Mouse (Mus musculus) frontal cortex, adult 2 months (tissue): ENCODE data around the gene Syne1. TPM values are rescaled to one million over a fixed set of nuclear protein-coding genes. Genes with fewer than 3 reads are reported as not detected.

ENCODE experiments used
- DNase-seq, 2 experiments: peaks; one replicate each; pipeline ENCODE4 v3.0.0; 2022; ENCODE audit warnings: low spot score in 1 of 2; ENCODE audit errors: extremely low spot score in 1 of 2
- polyA plus RNA-seq: library from polyadenylated mRNA; depleted of rRNA; stranded (reverse); fragments of >200 nt; gene quantifications from 2 replicates; pipeline ENCODE4 v1.2.3, GENCODE M21; 2012; rRNA removed

The Syne1 gene
- 152 and 163 TPM in 2 replicates for polyA plus RNA-seq

- DNase-seq = no peak
Observed at GRCm38 (mm10) chr10:5551382-5551781, at the start of gene Syne1. Gene Syne1 (minus strand): TSS chr10:5551482.

GRCm38 (mm10) chr10:5600123-5600522, 48.8 kb upstream of the Syne1 start:
- peak; percentile 28 to 92 for DNase-seq

- no peak for DNase-seq
Observed at GRCm38 (mm10) chr10:5596559-5596958, 45.3 kb upstream of the Syne1 start.

GRCm38 (mm10) chr10:5594457-5594856, 43.2 kb upstream of the Syne1 start:
- no peak for DNase-seq

GRCm38 (mm10) chr10:5593464-5593863, 42.2 kb upstream of the Syne1 start, which contains the start of gene Myct1:
Gene Myct1 (plus strand): TSS chr10:5593775.
- DNase-seq = no peak

GRCm38 (mm10) chr10:5591996-5592395, 40.7 kb upstream of the Syne1 start:
- no peak for DNase-seq

GRCm38 (mm10) chr10:5591061-5591460, 39.8 kb upstream of the Syne1 start:
- DNase-seq = no peak

- DNase-seq = no peak
Observed at GRCm38 (mm10) chr10:5573328-5573727, 22.0 kb upstream of the Syne1 start.

GRCm38 (mm10) chr10:5571332-5571731, 20.1 kb upstream of the Syne1 start:
- no peak for DNase-seq

GRCm38 (mm10) chr10:5570059-5570458, 18.8 kb upstream of the Syne1 start:
- DNase-seq = no peak

- peak in 1 of 2 experiments; percentile 40 for DNase-seq
Observed at GRCm38 (mm10) chr10:5568991-5569390, 17.7 kb upstream of the Syne1 start.

- no peak for DNase-seq
Observed at GRCm38 (mm10) chr10:5561706-5562105, 10.4 kb upstream of the Syne1 start.

GRCm38 (mm10) chr10:5560526-5560925, 9.2 kb upstream of the Syne1 start:
- DNase-seq = no peak

- DNase-seq = no peak
Observed at GRCm38 (mm10) chr10:5558808-5559207, 7.5 kb upstream of the Syne1 start.

GRCm38 (mm10) chr10:5554941-5555340, 3.7 kb upstream of the Syne1 start:
- peak in 1 of 2 experiments; percentile 44 for DNase-seq

GRCm38 (mm10) chr10:5550168-5551021, 887 bp downstream of the Syne1 start:
- peak; percentile 26 to 72 for DNase-seq

- no peak for DNase-seq
Observed at GRCm38 (mm10) chr10:5549871-5550167, 1.5 kb downstream of the Syne1 start.

- no peak for DNase-seq
Observed at GRCm38 (mm10) chr10:5548651-5549050, 2.6 kb downstream of the Syne1 start.

GRCm38 (mm10) chr10:5547769-5548168, 3.5 kb downstream of the Syne1 start:
- DNase-seq = no peak

GRCm38 (mm10) chr10:5546428-5546827, 4.9 kb downstream of the Syne1 start:
- no peak for DNase-seq

- peak; percentile 21 to 47 for DNase-seq
Observed at GRCm38 (mm10) chr10:5528284-5528683, 23.0 kb downstream of the Syne1 start.

GRCm38 (mm10) chr10:5527634-5528033, 23.6 kb downstream of the Syne1 start:
- no peak for DNase-seq
